Mouse (Mus musculus): Measurements from ENCODE around the gene Tm4sf1. TPM values are rescaled to one million over a fixed set of nuclear protein-coding genes. Genes with fewer than 3 reads are reported as not detected.
A peak's percentile ranks its signal among the peaks of the same experiment; 100 is the strongest.

Tm4sf1 gene
- total and polyA plus RNA-seq, 3 experiments: 78.5 to 148 (median 84.6) TPM

DNA sequence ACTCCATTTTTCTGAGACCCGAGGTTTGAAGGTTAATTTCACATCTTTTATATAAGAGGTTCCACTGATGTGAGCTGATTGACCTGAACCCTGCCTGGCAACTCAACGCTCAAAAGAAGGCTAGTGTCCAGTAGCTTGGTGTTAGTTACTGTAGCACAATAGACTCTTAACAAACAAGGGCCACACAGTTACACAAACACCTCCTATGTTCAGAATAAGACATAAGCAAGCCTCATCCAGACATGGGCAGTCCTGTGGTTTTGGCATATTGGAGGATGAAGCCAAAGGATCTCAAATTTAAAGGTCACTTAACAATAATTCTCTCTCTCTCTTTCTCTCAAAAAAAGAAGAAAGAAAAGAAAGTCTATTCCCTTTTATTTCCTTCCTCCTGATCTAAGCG lies 1.7 kb upstream of the Tm4sf1 start:
- no peak overlapping the region for H3K4me3 ChIP-seq
- H3K79me2 ChIP-seq (replicated peaks; ENCODE audit: control insufficient read depth, insufficient read depth, low read length): no peaks in the 10 kb centered on the region
- 0 out of 2 replicates have a peak, but pooled peaks cover 1% of the 10 kb centered on the region for H3K36me3 ChIP-seq (ENCODE audit: control insufficient read depth, insufficient read depth, low read length)
- H3K9ac ChIP-seq (ENCODE audit: low read depth, low read length): no peak overlapping the region
- 66% methylated on average over 3 of the region's 3 CpGs for WGBS
- peaks cover 8% of the 10 kb centered on the region for H3K4me1 ChIP-seq (ENCODE audit: control insufficient read depth, insufficient read depth, low read length)
- TF ChIP-seq POLR2A (IDR thresholded peaks at IDR 0.05; ENCODE audit: insufficient read depth, low read depth, low read length): no peak
- TF ChIP-seq EP300 (IDR thresholded peaks at IDR 0.05; ENCODE audit: insufficient read depth, low read depth, low read length): no peak
- TF ChIP-seq CTCF (IDR thresholded peaks at IDR 0.05): no peak
- DNase-seq: no peak
- intact Hi-C loops (cut with DNase I): no loop called here
- peak overlapping the region; percentile 51 for H3K27ac ChIP-seq
- H3K27me3 ChIP-seq (ENCODE audit: control insufficient read depth, insufficient read depth, low read length): no peaks in the 10 kb centered on the region

DNA sequence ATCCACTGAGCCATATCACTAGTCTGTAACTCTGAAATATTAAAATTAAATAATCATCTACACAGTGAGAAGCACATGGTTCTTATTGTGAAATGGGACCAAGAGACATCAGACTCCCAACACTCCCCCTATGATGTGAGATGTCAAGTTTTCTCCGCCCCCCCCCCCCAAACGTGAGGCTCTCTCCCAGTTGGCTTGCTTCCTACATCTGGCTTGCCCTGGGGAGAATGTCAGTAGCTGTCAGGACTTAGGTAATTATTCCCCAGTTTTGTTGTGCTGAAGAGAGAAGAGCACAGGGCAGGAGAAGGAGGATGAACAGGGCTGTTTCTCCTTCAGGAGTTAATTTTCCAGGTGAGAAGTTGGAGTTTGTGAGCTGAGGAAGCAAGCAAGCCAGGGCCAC lies 1.1 kb upstream of the Tm4sf1 start:
- Histone ChIP-seq H3K4me1 (ENCODE audit: control insufficient read depth, insufficient read depth, low read length) (peaks cover 8% of the 10 kb centered on the region), H3K27me3 (ENCODE audit: control insufficient read depth, insufficient read depth, low read length) (no peaks in the 10 kb centered on the region), H3K4me3 (no peak overlapping the region), H3K36me3 (ENCODE audit: control insufficient read depth, insufficient read depth, low read length) (0 out of 2 replicates have a peak, but pooled peaks cover 1% of the 10 kb centered on the region), H3K9ac (ENCODE audit: low read depth, low read length) (no peak overlapping the region), H3K27ac (no peak overlapping the region), H3K79me2 (replicated peaks; ENCODE audit: control insufficient read depth, insufficient read depth, low read length) (no peaks in the 10 kb centered on the region)
- TF ChIP-seq EP300 (IDR thresholded peaks at IDR 0.05; ENCODE audit: insufficient read depth, low read depth, low read length) (no peak), CTCF (IDR thresholded peaks at IDR 0.05) (no peak), POLR2A (IDR thresholded peaks at IDR 0.05; ENCODE audit: insufficient read depth, low read depth, low read length) (no peak)
- 55% methylated on average over 2 of the region's 2 CpGs for WGBS
- intact Hi-C loops (cut with DNase I): no loop called here
- no peak for DNase-seq

DNA sequence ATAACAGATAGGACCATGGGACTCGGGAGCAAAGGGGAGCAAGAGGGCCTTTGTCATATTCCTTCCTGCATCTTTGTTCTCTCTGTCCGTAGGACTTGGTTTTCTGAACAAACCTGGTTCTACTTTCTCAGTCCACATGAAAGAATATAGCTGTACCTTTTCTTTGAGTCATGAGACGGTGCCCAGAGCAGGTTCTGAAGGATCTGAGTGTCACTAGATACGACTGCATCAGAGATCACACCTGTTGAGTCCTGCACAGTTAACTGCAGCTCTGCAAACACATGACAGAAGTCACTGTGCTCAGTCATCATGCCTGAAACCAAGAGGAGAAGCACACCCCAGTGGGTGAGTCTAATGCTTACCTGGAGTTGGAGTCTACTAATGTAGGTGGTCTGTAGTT lies 422 bp downstream of the Tm4sf1 start:
- 86% methylated on average over 4 of the region's 4 CpGs for WGBS
- intact Hi-C loops (cut with DNase I): no loop called here
- H3K27ac ChIP-seq: no peak overlapping the region
- H3K4me3 ChIP-seq: no peak overlapping the region
- 0 out of 2 replicates have a peak, but pooled peaks cover 1% of the 10 kb centered on the region for H3K36me3 ChIP-seq (ENCODE audit: control insufficient read depth, insufficient read depth, low read length)
- no peaks in the 10 kb centered on the region for H3K79me2 ChIP-seq (replicated peaks; ENCODE audit: control insufficient read depth, insufficient read depth, low read length)
- no peak for TF ChIP-seq CTCF (IDR thresholded peaks at IDR 0.05)
- no peak for TF ChIP-seq POLR2A (IDR thresholded peaks at IDR 0.05; ENCODE audit: insufficient read depth, low read depth, low read length)
- no peak for TF ChIP-seq EP300 (IDR thresholded peaks at IDR 0.05; ENCODE audit: insufficient read depth, low read depth, low read length)
- H3K4me1 ChIP-seq (ENCODE audit: control insufficient read depth, insufficient read depth, low read length): peaks cover 8% of the 10 kb centered on the region
- H3K9ac ChIP-seq (ENCODE audit: low read depth, low read length): no peak overlapping the region
- no peaks in the 10 kb centered on the region for H3K27me3 ChIP-seq (ENCODE audit: control insufficient read depth, insufficient read depth, low read length)
- no peak for DNase-seq

DNA sequence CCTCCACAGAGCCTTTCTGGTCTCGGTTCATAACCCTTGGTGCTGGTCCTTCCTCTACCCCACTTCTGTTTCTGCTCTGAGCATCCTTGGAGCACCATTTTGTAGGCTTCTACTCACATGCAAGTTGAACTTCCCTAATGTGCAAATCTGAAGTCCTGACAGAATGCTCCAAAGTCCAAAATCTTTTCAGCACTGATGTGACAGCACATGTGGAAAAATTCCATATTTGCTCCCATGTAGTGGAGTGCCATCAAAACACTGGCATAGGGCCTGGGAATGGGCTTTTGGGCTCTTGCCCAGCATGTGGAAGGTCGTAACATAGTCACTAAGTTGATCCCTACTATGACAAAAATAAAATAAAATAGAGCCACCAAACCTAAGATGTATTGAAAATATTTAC lies 3.8 kb downstream of the Tm4sf1 start:
- 72% methylated on average over 2 of the region's 2 CpGs for WGBS
- Histone ChIP-seq H3K79me2 (replicated peaks; ENCODE audit: control insufficient read depth, insufficient read depth, low read length) (no peaks in the 10 kb centered on the region), H3K4me3 (no peak overlapping the region), H3K27me3 (ENCODE audit: control insufficient read depth, insufficient read depth, low read length) (no peaks in the 10 kb centered on the region), H3K9ac (ENCODE audit: low read depth, low read length) (no peak overlapping the region), H3K27ac (no peak overlapping the region), H3K36me3 (ENCODE audit: control insufficient read depth, insufficient read depth, low read length) (no peaks in the 10 kb centered on the region), H3K4me1 (ENCODE audit: control insufficient read depth, insufficient read depth, low read length) (peaks cover 3% of the 10 kb centered on the region)
- intact Hi-C loops (cut with DNase I): no loop called here
- TF ChIP-seq POLR2A (IDR thresholded peaks at IDR 0.05; ENCODE audit: insufficient read depth, low read depth, low read length): no peak
- no peak for DNase-seq

DNA sequence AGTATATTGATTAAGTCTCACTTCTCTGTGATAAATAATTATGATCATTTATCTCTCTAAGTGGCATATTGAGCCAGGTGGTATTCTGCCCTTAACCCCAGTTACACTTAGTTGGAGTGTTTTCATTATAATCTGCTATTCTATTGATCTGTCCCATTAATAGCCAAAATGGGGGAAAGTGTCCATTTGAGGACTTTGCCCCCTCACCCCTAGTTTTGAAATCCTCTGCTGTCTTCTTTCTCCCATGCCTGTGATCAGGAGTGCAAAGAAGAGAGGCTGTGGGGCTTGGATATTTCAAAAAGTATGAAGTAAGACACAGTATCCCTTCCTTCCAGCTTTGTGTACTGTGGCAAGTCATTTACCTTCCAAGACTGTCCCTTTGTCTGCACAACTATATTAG lies 5.2 kb downstream of the Tm4sf1 start:
- intact Hi-C loops (cut with DNase I): no loop called here
- DNase-seq: no peak
- TF ChIP-seq CTCF (IDR thresholded peaks at IDR 0.05) (no peak), EP300 (IDR thresholded peaks at IDR 0.05; ENCODE audit: insufficient read depth, low read depth, low read length) (no peak), POLR2A (IDR thresholded peaks at IDR 0.05; ENCODE audit: insufficient read depth, low read depth, low read length) (no peak)

DNA sequence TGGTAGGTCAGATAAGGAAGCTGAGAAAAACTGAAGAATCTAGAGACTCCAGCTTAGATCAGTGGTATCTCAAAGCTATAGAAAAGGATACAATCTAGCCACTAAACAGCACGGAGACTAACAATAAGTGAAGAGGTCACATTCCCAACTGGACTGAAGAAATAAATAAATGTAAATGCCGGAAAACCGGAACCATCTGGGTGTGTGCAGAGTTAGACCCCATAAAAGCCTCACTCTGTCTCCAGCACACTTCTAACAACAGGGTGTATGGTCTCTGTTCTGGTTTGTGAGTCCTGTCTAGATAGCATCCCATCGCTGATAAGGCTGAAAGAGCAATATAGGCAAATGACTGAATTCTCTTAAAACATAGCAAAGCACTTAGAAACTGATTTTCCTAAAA lies 6.2 kb downstream of the Tm4sf1 start:
- H3K27me3 ChIP-seq (ENCODE audit: control insufficient read depth, insufficient read depth, low read length): no peaks in the 10 kb centered on the region
- 58% methylated on average over 4 of the region's 4 CpGs for WGBS
- peaks cover 3% of the 10 kb centered on the region for H3K4me1 ChIP-seq (ENCODE audit: control insufficient read depth, insufficient read depth, low read length)
- TF ChIP-seq EP300 (IDR thresholded peaks at IDR 0.05; ENCODE audit: insufficient read depth, low read depth, low read length) (no peak), CTCF (IDR thresholded peaks at IDR 0.05) (no peak), POLR2A (IDR thresholded peaks at IDR 0.05; ENCODE audit: insufficient read depth, low read depth, low read length) (no peak)
- peak overlapping the region; percentile 90 for H3K27ac ChIP-seq
- H3K36me3 ChIP-seq (ENCODE audit: control insufficient read depth, insufficient read depth, low read length): peaks cover 18% of the 10 kb centered on the region
- no peak for DNase-seq
- H3K79me2 ChIP-seq (replicated peaks; ENCODE audit: control insufficient read depth, insufficient read depth, low read length): no peaks in the 10 kb centered on the region
- no peak overlapping the region for H3K9ac ChIP-seq (ENCODE audit: low read depth, low read length)
- H3K4me3 ChIP-seq: peak overlapping the region; percentile 63; the same call in 1 of the 2 replicates
- intact Hi-C loops (cut with DNase I): loop anchor here (2.0 kb wide), 1 partner anchor 27 kb away; no protein-coding TSS in a partner anchor

More for the DNA sequence above, 5.2 kb downstream of the Tm4sf1 start:
- H3K79me2 ChIP-seq (replicated peaks; ENCODE audit: control insufficient read depth, insufficient read depth, low read length): no peaks in the 10 kb centered on the region
- H3K36me3 ChIP-seq (ENCODE audit: control insufficient read depth, insufficient read depth, low read length): peaks cover 10% of the 10 kb centered on the region
- H3K4me1 ChIP-seq (ENCODE audit: control insufficient read depth, insufficient read depth, low read length): peaks cover 3% of the 10 kb centered on the region
- H3K9ac ChIP-seq (ENCODE audit: low read depth, low read length): no peak overlapping the region
- no peak overlapping the region for H3K4me3 ChIP-seq
- no peak overlapping the region for H3K27ac ChIP-seq
- H3K27me3 ChIP-seq (ENCODE audit: control insufficient read depth, insufficient read depth, low read length): no peaks in the 10 kb centered on the region

Data from heart, adult 2 months (tissue).